Mouse (Mus musculus) layer of hippocampus, postnatal 10 days (tissue): ENCODE data around the gene Fam13c. TPM values are rescaled to one million over a fixed set of nuclear protein-coding genes. Genes with fewer than 3 reads are reported as not detected.
A peak's percentile ranks its signal among the peaks of the same experiment; 100 is the strongest.

Experiments
- DNase-seq, 2 experiments: peaks; one replicate each; pipeline ENCODE4 v3.0.0; 2021; ENCODE audit warnings: low spot score in 2 of 2
- total RNA-seq, 2 experiments: library from RNA; stranded (reverse); gene quantifications; 2 replicates each; pipeline ENCODE4 v1.2.3; 2021

The Fam13c gene
- total RNA-seq, 2 experiments from 2014 or later: 60.0 to 61.9 TPM

DNA sequence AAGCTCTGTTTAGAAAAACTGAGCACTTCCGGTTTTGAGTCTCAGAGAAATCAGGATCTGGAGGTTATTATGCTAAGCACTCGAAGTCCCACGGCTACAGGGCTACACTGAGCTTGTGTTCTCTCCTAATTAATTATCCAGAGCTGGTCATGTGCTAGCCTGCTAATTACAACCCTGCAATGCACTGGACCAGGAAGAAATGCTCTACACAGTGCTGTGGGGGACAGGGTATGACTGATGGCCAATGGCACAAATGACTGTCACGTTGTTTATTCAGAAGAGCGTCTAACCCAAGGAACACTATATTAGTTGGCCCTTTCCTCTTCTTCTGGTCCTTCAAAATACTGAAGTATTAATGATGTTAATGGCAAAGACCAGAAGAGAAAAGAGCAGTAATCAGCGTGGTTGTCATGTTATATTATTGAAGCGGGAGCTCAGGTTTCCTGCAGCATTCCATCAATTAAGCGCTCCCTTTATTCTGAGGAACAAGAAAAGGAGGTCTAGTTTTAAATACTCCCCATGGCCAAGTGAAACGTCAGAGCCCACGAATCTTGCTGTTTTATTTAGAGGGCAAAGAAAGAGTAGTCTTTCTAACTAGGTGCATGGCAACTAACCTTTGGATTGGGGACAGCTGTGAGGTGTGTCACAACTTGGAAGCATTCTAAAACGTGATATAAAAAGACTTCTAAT, 18.4 kb downstream of the Fam13c start:
- no peak for DNase-seq

DNA sequence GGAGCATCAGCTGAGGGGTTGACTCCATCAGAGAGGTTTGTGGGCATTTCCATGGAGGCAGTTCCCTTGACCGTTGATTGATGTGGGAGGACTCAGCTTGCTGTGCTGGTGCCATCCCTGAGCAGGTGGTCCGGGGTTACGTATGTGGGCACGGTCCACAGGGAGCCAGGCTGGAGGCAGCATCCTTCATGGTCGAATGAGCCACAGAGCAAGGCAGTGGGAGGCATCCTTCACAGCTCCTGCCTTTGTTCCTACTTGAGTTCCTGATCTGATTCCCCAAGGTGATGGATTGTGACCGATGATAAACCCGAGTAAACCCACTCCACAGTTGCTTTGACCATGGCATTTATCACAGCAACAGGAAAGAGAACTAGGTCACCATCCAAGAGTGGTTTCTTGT, 25.4 kb downstream of the Fam13c start:
- no peak for DNase-seq

DNA sequence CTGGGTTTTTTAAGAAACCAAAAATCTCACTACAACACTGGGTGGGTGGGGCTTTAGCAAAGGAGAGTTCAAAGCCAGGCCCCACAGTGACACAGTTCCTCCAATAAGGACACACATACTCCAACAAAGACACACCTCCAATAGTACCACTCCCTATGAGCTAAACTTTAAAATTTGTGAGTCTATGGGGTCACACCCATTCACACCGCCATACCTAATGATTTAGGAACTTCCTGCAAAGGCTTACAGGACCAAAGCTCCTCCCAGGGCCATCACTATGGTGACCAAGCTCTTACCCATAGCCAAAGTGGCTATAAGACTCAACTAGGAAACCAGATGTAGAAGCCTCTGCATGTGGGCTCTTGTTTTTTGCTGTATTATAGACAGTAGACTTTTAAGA, 30.6 kb downstream of the Fam13c start:
- DNase-seq: no peak

DNA sequence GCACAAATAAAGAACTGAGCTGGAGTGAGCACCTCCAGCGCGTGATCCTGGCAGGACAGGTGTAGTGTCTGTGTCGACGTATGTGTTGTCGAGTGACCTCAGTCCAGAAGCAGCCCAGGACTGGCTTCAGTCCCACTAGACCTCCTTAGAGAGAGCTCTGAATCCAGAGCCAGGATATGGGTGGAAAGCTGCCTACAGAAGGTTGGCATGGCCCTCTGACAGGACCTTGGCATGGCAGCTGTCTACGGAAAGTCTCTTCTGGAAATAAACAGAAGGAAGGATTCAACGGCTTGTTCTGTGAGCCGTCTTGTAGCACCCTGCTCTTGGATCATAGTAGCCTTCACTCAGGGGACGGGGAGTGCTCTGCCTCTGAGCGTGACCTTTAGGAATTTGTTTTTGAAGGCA, 37.5 kb downstream of the Fam13c start:
- peak in 1 of 2 experiments; percentile 21 for DNase-seq

DNA sequence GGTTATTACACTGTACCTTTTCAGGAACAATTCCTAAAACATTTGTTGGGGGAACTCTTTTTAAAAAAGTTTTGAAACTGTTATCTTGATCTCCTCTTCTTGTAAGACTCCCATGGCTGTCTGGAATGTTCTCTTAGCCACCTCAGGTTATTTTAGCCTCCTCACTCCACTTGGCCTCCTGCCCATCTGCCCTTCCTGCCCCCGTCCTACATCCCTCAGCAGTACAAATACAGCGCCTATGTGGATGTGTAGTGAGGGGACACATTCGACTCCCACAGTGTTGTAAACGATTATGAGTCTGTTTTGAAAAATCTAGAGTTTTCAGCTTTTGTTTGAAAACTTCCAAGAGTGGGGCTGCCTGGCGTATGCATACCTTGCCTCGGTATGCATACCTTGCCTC, 43.5 kb downstream of the Fam13c start:
- DNase-seq: no peak

DNA sequence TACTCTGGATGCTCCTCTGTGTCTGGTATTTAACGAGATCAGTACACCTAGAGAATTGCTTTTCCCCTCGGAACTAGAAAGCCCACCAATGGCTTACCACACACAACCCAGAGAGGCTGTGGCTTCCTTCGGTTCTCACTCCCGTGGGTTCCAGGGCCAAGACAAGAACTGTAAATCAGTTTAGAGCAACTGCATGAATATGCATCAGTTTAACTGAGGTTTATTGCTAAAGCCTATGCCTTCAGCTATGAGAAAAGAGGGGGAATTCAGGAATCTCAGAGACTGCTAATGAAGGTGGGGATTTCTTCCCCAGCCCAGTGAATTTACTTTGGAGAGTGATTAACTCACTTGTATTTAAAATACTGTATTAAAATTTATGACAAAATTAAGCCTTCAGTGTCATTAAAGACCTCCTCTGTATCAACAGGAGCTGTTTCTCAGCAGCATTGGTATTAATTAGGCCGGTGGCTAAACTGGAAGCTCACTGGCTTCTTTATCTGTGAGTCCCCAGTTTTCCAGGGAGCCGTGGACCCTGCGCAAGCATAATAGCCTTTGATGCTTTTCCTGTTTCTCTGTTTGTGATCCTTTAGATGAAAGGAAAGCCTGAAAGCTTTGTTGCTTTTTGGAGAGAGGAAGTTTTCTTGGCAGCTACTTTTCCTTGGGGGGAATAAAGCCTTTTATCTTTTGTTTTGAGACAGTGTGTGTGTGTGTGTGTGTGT, 44.4 kb downstream of the Fam13c start:
- DNase-seq: no peak

DNA sequence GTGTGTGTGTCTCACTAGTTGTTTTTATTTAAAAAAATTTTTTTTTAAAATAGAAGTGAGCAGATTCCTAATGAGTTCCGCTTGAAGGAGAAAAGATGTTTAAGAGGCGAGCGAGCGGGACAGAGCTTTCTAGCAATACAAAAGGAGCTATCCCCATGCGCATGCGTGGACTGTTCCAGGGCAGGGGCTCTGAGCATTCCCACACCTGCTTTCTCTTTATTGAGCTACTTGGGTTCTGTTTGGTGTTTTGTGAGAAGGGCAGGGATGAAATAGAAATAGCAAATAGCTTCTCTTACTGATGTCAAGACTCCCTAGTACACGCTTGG, 45.0 kb downstream of the Fam13c start:
- DNase-seq: peak; percentile 44 to 63

DNA sequence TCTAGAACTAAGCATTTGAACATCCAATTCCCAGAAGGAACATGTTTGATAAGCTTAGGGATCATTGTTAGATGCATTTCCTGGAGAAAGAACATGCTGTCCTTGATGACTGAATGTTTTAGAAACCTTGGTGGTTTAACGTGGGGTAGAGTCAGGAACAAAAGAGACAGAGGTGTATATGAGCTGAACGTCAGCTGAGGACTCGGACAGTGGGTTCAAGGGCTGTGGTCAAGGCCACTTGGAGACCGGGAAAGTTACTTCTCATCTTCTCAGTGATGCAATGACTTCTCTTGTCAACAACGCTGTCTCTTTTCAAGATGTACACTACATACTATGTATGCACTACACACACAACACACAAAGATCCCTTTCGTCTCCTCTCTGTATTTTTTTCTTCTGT, 46.4 kb downstream of the Fam13c start:
- no peak for DNase-seq

DNA sequence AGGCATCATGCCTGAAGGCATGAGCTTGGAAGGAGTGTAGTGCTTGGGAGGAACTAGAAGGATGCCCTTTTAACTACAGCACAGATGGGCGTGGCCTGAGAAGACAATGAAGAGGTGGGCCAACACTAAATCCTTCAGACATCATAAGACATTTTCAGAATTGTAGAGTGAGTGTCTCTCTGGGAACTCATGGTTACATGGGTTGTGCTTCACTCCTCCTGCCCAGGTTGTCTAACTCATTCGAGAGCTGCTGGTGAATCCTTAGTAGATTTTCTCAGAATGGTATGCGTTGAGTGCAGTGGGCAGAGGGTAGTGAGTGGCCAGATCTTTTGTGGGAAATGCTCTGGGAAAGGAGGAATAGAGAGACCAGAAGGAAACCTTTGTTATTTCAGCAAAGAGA, 53.6 kb downstream of the Fam13c start:
- no peak for DNase-seq

DNA sequence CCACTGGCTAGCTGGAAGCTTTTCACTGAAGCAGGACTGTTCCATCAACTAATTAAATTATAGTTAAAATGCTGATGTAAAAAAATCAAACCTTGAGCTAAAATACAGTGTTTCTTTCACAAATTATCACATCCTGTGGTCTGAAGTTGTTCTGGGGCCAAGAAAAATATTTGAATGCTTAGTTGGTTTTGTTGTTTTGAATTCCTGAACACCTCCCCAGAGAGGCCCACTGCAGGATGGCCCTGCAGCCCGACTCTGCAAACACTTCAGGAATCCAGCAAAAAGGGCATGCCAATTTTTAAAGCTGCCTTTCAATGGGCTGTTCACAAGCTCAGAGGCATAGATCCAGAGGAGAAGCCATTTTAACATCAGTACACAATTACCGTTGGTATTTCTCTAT, 54.2 kb downstream of the Fam13c start:
- DNase-seq: no peak

DNA sequence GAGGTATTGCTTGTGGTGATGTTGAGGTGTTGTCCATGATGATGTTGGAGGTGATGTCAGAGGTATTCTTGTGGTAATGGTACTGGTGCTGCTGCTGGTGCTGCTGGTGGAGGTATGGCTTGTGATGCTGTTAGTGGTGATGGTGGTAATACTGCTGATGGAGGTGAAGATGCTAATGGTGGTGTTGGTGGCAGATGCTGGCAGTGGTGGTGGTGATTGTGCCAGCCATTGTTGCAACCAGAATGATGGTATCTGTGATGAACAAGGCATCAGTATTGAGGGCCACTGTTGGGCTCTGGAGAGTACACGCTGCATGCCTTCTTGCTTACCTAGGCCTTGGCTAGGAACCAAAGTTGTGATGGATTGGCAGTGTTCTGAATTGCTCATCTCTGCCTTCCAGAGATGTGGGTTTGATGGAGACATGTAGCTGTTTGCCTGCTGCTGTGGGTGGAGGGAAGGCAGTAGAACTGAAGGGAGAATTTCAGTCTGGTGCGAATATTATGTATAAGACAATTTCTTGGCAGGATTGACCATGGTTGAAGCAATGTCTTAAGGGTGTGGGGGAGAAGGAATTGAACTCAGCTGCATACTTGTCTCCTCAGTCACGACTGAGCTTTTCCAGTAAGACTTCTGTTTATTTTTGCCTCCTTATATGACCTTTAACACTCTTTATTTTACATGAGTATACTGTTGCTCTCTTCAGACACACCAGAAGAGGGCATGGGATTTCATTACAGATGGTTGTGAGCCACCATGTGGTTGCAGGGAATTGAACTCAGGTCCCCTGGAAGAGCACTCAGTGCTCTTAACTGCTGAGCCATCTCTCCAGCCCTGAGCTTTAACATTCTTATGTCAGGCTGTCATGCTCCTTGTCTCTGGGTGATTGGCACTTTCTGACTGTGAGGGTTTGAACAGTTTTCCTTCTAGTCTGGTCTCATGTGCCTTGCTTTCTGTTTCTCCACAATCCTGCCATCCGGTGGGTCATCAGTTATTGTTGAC, 55.1 kb downstream of the Fam13c start:
- no peak for DNase-seq

DNA sequence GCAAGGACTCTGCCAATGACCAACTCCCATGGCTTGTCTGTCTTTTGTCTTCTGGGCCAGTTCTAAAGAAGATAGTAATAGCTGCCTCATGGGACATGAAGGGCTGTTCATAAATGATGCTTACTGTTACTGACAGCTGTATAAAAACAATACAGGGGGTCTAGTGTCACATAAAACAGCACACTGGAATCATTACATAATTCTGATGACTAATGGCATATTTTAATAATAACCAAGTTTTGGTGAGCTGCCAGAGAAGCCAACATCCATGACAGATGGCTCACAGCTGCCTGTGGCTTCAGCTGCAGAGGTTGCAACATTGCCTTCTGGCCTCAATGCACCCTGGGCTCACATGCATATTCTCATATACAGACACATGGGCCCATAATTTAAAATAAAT, 56.7 kb downstream of the Fam13c start:
- DNase-seq: no peak

DNA sequence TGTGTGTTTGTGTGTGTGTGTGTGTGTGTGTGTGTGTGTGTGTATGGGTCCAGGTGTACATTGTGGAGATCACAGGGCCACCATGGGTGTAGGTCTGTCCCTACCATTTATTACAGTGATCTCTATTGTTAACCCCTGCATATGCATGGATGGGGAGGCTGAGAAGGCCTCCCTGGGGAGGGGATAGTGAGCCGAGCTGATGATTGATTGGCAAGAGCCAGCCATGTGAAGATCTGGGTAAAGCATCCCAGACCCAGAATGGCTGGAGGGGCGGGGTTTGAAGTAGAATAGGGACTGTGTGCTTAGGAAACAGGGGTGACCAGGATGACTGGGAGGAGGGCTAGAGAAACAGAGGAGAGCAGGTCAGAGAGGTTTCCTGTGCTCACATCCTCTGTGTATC, 58.0 kb downstream of the Fam13c start:
- DNase-seq: no peak

DNA sequence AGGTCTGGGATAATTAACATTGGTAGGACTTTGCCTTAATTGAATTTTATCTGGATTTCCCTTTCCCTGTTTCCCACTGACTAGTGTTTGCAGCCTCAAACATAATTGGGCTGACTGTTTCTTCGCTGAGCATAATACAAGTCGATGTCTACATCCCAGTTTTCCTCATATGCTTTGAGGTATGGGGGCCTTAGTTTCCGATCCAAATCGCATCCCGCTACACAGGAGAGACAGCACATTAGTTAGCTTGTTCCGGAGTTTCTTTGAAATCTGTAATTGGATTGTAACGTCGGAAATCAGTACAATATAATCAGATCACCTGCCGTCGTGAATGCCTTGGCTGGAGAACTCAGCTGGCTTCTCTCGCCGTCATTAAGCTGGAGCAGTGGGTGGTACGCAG, 59.0 kb downstream of the Fam13c start:
- DNase-seq: no peak

DNA sequence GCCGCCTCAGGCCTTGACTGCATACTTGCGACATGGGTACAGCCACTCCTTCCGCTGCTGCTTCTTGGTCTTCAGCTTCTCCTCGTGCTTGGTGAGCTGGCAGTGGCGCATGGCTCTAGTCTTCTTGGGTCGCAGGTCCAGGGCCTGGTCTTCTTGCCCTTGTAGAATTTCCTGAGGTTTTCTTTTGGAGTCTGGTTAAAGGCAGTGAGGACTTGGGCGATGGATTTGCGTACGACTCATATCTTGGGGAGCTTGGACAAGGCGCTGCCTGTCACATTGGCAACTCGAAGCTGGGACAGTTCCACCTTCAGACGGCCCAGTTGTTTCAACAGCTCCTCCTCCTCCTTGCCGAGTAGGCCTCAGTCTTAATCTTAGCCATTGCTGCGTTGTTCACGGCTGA, 64.6 kb downstream of the Fam13c start:
- DNase-seq: no peak

DNA sequence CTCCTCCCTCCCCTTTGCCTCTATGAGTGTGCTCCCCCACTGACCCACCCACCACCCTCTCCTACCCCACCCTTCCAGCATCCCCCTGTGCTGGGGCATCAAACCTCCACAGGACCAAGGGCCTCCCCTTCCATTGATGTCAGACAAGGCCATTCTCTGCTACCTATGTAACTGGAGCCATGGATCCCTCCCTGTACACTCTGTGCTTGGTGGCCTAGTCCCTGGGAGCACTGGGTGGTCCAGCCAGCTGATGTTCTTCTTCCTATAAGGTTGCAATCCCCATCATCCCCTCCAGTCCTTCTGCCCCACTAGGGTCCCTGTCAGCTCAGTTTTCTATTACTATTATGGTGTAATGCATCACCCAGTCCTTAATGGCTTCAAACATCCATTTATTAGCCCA, 65.1 kb downstream of the Fam13c start:
- no peak for DNase-seq

DNA sequence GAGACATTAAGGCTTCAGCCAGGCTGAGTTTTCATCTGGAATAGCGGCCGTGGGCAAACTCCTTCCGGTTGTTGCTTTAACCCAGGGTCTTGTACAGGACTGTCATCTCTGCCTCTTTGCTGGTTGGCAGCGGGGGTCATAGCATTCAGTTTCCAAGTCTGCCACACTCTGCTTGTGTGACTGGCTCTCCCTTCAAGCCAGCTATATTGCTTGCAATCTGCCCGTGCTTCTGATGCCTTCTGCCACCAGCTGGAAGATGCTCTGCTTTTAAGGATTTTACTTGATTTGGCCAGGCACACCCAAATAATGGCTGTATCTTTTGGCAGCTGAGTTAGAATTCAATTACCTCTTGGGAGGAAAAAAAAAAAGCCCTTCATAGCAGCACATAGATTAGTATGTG, 65.6 kb downstream of the Fam13c start:
- DNase-seq: no peak

DNA sequence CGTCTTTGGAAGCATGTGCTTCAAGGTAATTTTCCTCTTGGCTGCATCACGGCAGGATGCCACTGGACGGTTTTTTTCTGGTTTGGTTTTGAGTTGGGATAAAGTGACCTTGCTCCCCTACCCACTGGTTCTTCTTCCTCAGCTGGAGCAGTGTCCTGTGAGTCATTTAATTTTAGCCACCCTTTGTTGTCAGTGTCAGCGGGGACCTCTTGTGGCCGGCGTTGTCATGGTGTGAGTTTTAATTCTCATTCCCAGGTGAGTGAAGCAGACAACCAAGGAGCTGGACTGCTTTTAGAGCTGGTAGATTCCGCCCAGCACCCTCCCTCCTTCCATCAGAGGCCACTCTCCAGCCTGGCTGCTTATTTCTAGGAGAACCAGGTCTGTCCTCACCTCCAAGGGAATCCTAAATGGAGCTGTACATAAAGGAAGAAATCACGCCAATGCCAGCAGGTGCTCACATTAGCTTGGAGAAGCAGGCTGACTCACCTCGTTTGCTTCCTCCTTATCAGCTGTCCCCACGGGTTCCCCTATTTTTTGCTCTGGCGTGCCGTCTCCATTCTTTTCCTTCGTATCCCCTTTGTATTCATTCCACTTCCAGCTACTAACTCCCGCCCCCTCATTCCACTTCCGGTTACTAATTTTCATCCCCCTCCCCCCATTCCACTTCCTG, 66.4 kb downstream of the Fam13c start:
- DNase-seq: no peak

DNA sequence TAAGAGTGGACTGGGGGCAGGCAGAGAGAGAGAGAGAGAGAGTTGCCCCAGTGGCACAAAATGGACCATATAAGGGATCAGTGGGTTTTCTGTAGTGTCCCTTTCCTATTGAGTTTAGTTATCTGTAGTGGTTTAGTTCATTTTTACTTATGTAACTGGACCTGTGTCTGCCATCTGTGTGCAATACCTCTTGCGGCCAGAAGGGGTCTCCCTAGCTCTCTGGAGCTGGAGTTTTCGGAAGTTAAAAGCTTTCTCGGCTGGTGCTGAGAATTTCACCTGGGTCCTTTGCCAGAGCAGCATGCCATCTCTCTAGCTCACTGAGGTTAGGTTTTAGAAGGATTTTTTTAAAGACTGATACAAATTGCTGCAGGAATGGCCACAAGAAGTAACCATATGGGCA, 67.6 kb downstream of the Fam13c start:
- no peak for DNase-seq

DNA sequence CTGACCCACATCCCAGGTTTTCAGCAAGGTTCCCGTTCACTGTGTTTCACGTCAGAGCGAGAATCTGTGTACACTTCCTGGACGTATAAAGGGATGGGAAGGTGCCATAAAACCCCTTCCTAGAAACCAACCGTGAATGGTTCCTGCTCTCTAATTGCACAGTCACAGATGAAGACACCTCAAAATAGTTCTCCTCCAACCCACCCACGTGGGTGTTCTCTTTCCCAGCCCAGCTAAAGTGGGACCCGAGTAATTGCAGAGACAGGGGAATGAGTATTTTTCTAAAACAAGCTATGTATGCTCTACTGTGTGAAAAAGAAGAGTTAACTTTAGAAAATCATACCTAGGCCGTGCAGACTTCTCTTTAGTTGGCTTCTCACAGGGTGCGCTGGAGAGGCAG, 74.6 kb downstream of the Fam13c start:
- DNase-seq: no peak

DNA sequence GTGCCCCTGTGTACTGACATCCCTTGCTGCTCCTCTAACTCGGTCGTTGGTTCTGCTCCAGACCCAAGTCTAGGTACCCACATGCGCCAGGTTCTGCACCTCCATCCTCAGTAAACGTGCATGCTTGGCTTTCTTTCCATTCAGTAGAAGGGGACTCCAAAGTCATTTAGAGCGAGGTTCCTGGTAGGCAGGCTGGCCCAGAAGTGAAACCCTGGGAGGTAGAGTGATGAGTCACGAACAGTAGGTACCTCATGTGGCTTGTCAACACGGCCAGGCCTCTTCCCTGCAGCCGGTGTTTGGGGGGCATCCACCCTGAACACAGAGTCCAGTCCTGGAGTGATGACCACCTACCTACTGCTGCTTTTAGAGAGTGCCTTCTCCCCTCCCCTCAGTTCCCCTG, 76.4 kb downstream of the Fam13c start:
- DNase-seq: no peak
